Mouse (Mus musculus) midbrain, postnatal 0 days (tissue): ENCODE measurements around the gene AC124502.3. TPM values are rescaled to one million over a fixed set of nuclear protein-coding genes. Genes with fewer than 3 reads are reported as not detected.
A peak's percentile ranks its signal among the peaks of the same experiment; 100 is the strongest.

Experiments used
- ATAC-seq: fragments of 200-750 bp; cut with Nextera tagmentation; 2 replicates; pipeline ENCODE4 v1.8.0; 2017; ENCODE audit warnings: moderate number of reproducible peaks, mild to moderate bottlenecking, moderate TSS enrichment, moderate library complexity; ENCODE audit not compliant: low FRiP score
- DNase-seq: peaks from one replicate; pipeline ENCODE4 v3.0.0-alpha.2; 2015; ENCODE audit warnings: low spot score
- H3K27ac ChIP-seq: fragments of 300-500 bp; sonication (generic); 2 replicates; pipeline ENCODE4 v1.5.1; 2014; ENCODE audit warnings: low read depth, mild to moderate bottlenecking, low read length, mixed read lengths
- H3K27me3 ChIP-seq: fragments of 300-500 bp; sonication (generic); 2 replicates; pipeline ENCODE4 v1.6.1; 2014; ENCODE audit warnings: low read length, control low read depth, mixed read lengths; ENCODE audit not compliant: insufficient read depth
- H3K36me3 ChIP-seq: fragments of 300-500 bp; sonication (generic); 2 replicates; pipeline ENCODE4 v1.6.1; 2014; ENCODE audit warnings: low read length, control low read depth, mixed read lengths; ENCODE audit not compliant: insufficient read depth
- H3K4me1 ChIP-seq: fragments of 300-500 bp; sonication (generic); 2 replicates; pipeline ENCODE4 v1.6.1; 2014; ENCODE audit warnings: mild to moderate bottlenecking, control low read depth, antibody characterized with exemption, low read length, mixed read lengths; ENCODE audit not compliant: insufficient read depth
- H3K4me2 ChIP-seq: fragments of 300-500 bp; sonication (generic); 2 replicates; pipeline ENCODE4 v1.6.1; 2014; ENCODE audit warnings: low read depth, mild to moderate bottlenecking, low read length, mixed read lengths; ENCODE audit not compliant: poor library complexity, severe bottlenecking
- H3K4me3 ChIP-seq: fragments of 300-500 bp; sonication (generic); 2 replicates; pipeline ENCODE4 v1.5.1; 2014; ENCODE audit warnings: low read depth, mild to moderate bottlenecking, low read length, moderate library complexity
- H3K9ac ChIP-seq: fragments of 300-500 bp; sonication (generic); replicated peaks from 2 replicates; pipeline ENCODE4 v1.6.1; 2014; ENCODE audit warnings: mild to moderate bottlenecking, low read length, moderate library complexity, mixed read lengths; ENCODE audit not compliant: poor library complexity, severe bottlenecking
- H3K9me3 ChIP-seq: fragments of 300-500 bp; sonication (generic); 2 replicates; pipeline ENCODE4 v1.6.1; 2016; ENCODE audit warnings: low read length, control low read depth
- CTCF ChIP-seq: IDR thresholded peaks from 2 replicates; pipeline ENCODE4 v1.5.1; 2016; ENCODE audit warnings: antibody characterized with exemption, mild to moderate bottlenecking
- WGBS: fragments of 180-500 bp; shearing (Covaris S2); extraction: QIAGEN DNeasy Blood & Tissue Kit; methylation state at CpG from one replicate; pipeline ENCODE4 v1.1.7; 2014; 5-methylcytosine and 5-hydroxymethylcytosine counted together
- polyA plus RNA-seq: library from polyadenylated mRNA; unstranded; fragments of >200 nt; fragmentation: Nextera tagmentation; extraction: Ambion mirVana; gene quantifications from 2 replicates; pipeline ENCODE4 v1.2.1, GENCODE M21; 2015
- total RNA-seq: library from RNA; depleted of rRNA; stranded (reverse); fragments of >200 nt; gene quantifications from 2 replicates; pipeline ENCODE4 v1.2.3, GENCODE M21; 2014

AC124502.3 gene
- total and polyA plus RNA-seq, 2 experiments from 2014 or later: 3.7 to 12.5 TPM

DNA sequence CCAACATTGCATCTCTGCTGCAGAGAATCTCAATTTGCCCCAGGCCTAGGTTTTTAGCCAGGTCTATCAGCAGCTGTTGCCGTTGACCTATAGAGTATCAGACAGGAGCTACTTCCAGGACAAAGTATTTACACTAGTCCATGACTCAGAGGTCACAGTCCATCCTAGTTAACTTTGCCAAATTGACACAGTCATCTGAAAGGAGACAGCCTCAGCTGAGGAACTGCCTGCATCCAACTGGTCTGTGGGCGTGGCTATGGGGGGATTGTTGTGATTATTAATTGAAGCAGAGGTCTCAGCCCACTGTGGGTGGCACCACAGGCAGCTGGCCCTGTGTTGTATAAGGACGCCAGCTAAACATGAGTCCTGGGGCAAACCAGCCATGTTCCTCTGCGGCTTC is 33.8 kb upstream of the AC124502.3 start:
- no peak for DNase-seq
- WGBS: 63% methylated on average over 4 of the region's 4 CpGs
- peaks cover 10% of the 10 kb centered on the region for H3K4me1 ChIP-seq
- H3K36me3 ChIP-seq: no peaks in the 10 kb centered on the region
- no peak overlapping the region for H3K4me3 ChIP-seq
- H3K27ac ChIP-seq: no peak overlapping the region
- ATAC-seq: no peak
- no peak overlapping the region for H3K9ac ChIP-seq
- H3K9me3 ChIP-seq: no peaks in the 10 kb centered on the region
- H3K4me2 ChIP-seq: no peak overlapping the region
- H3K27me3 ChIP-seq: no peaks in the 10 kb centered on the region
- no peak for TF ChIP-seq CTCF

DNA sequence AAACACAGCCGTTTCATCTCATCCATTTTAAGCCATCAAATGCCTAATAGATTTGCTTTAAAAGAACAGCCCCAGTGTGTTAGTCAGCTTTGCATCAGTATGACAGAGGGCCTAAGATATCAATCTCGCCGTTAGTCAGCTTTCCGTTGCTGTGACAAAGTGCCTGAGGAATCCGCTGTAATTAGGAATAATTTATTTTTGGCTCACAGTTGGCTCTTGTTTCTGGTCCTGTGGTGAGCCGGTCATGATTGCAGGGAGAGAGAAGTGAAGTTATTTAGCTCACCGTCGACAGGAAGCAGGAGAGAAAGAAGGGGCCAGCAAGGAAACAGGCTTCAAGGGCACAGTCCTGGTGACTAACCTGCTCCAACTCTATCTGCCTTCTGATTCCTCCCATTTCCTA is 25.6 kb upstream of the AC124502.3 start:
- TF ChIP-seq CTCF: no peak
- no peak overlapping the region for H3K4me2 ChIP-seq
- DNase-seq (no peak), ATAC-seq (no peak)
- no peaks in the 10 kb centered on the region; the same call in 1 of the 2 replicates for H3K27me3 ChIP-seq
- H3K4me1 ChIP-seq: no peaks in the 10 kb centered on the region
- no peak overlapping the region for H3K9ac ChIP-seq
- H3K4me3 ChIP-seq: no peak overlapping the region
- no peaks in the 10 kb centered on the region for H3K9me3 ChIP-seq
- 71% methylated on average over 8 of the region's 8 CpGs for WGBS
- H3K27ac ChIP-seq: no peak overlapping the region
- no peaks in the 10 kb centered on the region for H3K36me3 ChIP-seq

DNA sequence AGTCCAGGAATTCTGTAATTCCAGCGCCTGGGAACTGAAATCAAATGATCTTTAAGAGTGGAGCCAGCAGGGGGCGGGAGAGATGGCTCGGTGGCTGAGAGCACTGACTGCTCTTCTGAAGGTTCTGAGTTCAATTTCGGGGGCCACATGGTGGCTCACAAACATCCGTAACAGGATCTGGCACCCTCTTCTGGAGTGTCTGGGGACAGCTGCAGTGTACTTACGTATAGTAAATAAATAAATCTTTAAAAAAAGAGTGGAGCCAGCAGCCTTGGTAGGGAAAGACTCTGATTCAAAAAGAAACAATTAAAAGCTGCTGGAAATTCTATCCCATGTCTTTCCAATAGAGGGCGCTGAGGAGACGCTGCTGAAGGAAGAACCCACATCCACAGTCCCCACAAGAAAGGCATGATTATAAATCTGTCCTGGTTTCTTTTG is 23.7 kb upstream of the AC124502.3 start:
- peak; percentile 49 for DNase-seq
- WGBS: 12% methylated on average over 8 of the region's 8 CpGs
- TF ChIP-seq CTCF: peak; percentile 70

DNA sequence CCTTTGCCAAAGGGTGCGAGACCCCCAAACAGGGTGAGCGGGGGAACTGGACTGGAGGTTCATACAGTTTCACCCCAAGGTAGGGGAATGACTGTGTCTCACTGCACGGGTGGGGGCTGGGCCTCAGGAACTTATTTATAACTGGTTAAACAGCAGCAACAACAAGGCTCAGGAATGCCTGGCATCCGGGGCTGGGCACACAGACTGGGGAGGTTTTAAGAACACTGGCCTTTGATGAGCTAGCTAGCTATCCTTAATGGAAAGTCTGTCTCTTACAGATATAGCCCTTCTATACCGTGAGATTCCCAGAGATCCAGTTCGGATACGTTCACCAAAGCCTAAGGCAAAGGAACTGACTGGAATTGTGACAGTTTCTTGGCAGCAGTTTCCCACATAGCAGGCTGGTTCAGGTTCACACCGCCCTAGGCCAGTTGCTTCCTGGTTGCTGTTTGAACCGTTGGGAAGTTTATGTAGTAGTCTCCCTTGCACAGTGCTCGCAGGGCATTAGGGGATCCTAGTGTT is 22.4 kb upstream of the AC124502.3 start:
- Histone ChIP-seq H3K9me3 (no peaks in the 10 kb centered on the region), H3K27ac (no peak overlapping the region), H3K4me3 (no peak overlapping the region), H3K27me3 (no peaks in the 10 kb centered on the region; the same call in 1 of the 2 replicates), H3K36me3 (no peaks in the 10 kb centered on the region), H3K9ac (no peak overlapping the region), H3K4me1 (no peaks in the 10 kb centered on the region), H3K4me2 (no peak overlapping the region)
- TF ChIP-seq CTCF: no peak
- ATAC-seq: no peak
- 45% methylated on average over 10 of the region's 10 CpGs for WGBS
- no peak for DNase-seq

More for the DNA sequence above, 23.7 kb upstream of the AC124502.3 start:
- H3K4me1 ChIP-seq: no peaks in the 10 kb centered on the region
- no peak overlapping the region for H3K4me3 ChIP-seq
- no peak overlapping the region for H3K9ac ChIP-seq
- no peak for ATAC-seq
- no peak overlapping the region for H3K27ac ChIP-seq
- H3K27me3 ChIP-seq: no peaks in the 10 kb centered on the region; the same call in 1 of the 2 replicates
- H3K9me3 ChIP-seq: no peaks in the 10 kb centered on the region
- no peaks in the 10 kb centered on the region for H3K36me3 ChIP-seq
- H3K4me2 ChIP-seq: no peak overlapping the region

DNA sequence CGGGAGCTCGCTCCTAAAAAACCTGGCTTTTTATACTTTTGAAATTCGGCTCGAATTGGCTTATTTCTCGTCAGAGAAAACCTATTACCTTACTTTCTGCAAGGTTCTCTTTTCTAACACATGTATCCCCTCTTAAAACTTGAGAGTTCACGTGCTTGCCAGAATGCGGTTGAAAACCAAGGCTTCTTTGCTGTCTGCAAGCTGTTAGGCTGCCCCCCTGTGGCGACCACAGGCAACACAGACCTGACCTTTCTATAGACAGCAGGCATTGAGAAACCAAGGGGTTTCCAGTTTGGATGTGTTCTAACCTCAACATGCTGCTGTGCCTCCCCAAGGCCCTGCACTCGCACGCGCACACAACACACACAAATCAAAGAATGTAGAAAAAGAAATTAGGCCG is 21.9 kb upstream of the AC124502.3 start:
- Histone ChIP-seq H3K27ac (no peak overlapping the region), H3K9ac (no peak overlapping the region), H3K4me2 (no peak overlapping the region), H3K4me3 (no peak overlapping the region), H3K36me3 (no peaks in the 10 kb centered on the region), H3K4me1 (no peaks in the 10 kb centered on the region), H3K9me3 (no peaks in the 10 kb centered on the region), H3K27me3 (no peaks in the 10 kb centered on the region; the same call in 1 of the 2 replicates)
- ATAC-seq (no peak), DNase-seq (peak; percentile 70)
- 16% methylated on average over 12 of the region's 12 CpGs for WGBS
- peak; percentile 86 for TF ChIP-seq CTCF

DNA sequence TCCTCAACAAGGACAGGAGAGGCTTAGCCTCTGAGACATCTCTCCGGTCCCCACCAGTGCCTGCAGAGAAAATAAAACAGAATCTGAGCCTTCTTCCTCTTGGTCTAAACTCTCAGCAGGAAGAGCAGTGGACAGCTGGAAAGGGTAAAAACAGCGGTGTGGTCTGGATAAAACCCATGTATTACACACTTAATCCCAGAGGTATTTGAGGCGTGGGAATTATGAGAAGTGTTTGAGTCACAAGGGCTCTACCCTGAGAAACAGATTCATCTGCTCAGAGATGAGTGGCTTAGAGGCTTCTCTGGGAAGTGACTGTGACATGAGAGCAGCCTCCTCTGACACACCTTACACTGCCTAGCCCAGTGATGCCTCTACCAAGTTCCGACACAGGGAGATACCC is 21.1 kb upstream of the AC124502.3 start:
- H3K9me3 ChIP-seq: no peaks in the 10 kb centered on the region
- H3K9ac ChIP-seq: no peak overlapping the region
- H3K4me2 ChIP-seq: no peak overlapping the region
- 86% methylated on average over 4 of the region's 4 CpGs for WGBS
- no peak overlapping the region for H3K4me3 ChIP-seq
- no peaks in the 10 kb centered on the region; the same call in 1 of the 2 replicates for H3K27me3 ChIP-seq
- H3K27ac ChIP-seq: no peak overlapping the region
- no peak for TF ChIP-seq CTCF
- ATAC-seq (no peak), DNase-seq (no peak)
- H3K36me3 ChIP-seq: no peaks in the 10 kb centered on the region
- H3K4me1 ChIP-seq: no peaks in the 10 kb centered on the region
